Mouse (Mus musculus): Measurements from ENCODE around the gene Cib2. TPM values are rescaled to one million over a fixed set of nuclear protein-coding genes. Genes with fewer than 3 reads are reported as not detected.

Cib2 gene
- total RNA-seq, 2 experiments from 2014 or later, result 20.5 to 21.9 TPM

GRCm38 (mm10) chr9:54499791-54500190 is 60.2 kb downstream of the Cib2 start:
- no peak for DNase-seq (ENCODE audit: low spot score in 2 of 2)

GRCm38 (mm10) chr9:54499291-54499690 is 60.7 kb downstream of the Cib2 start:
- DNase-seq (ENCODE audit: low spot score in 2 of 2), result peak; percentile 6 to 41

Other genes starting within 250 kb of the Cib2 start
- gene Dmxl2, start 58.6 kb downstream of the Cib2 start, total RNA-seq (2021), result 100 to 1,000 TPM; 225 to 231 TPM
- gene Sh2d7, start 21.2 kb downstream of the Cib2 start, total RNA-seq (2021), result under 1 TPM in 1 of 2 experiments, not detected in 1; 0.18 TPM
- 100 to 1,000 TPM; 210 to 214 TPM for gene Idh3a, start 26.1 kb upstream of the Cib2 start, total RNA-seq (2021)
- gene Acsbg1, start 101.7 kb upstream of the Cib2 start, total RNA-seq (2021), result 100 to 1,000 TPM; 115 TPM
- gene Dnaja4, start 138.7 kb upstream of the Cib2 start, total RNA-seq (2021), result 10 to 100 TPM; 25.6 to 30.8 TPM
- gene Wdr61, start 174.3 kb upstream of the Cib2 start, total RNA-seq (2021), result 10 to 100 TPM; 53.8 to 59.3 TPM
- gene Crabp1, start 204.5 kb upstream of the Cib2 start, total RNA-seq (2021), result 1 to 10 TPM; 3.6 to 4.4 TPM